Mouse (Mus musculus) embryonic facial prominence, embryonic 13.5 days (tissue): ENCODE data around the gene Tbx6. TPM values are rescaled to one million over a fixed set of nuclear protein-coding genes. Genes with fewer than 3 reads are reported as not detected.

ENCODE experiments used
- ATAC-seq: fragments of 200-750 bp; cut with Nextera tagmentation; 2 replicates; pipeline ENCODE4 v1.8.0; 2017; ENCODE audit warnings: low read depth; ENCODE audit not compliant: insufficient number of reproducible peaks, insufficient read depth, low FRiP score, low TSS enrichment
- H3K27ac ChIP-seq: fragments of 300-500 bp; sonication (generic); 2 replicates; pipeline ENCODE4 v1.5.1; 2015; ENCODE audit warnings: moderate library complexity, mild to moderate bottlenecking, inconsistent platforms
- H3K27me3 ChIP-seq: fragments of 300-500 bp; sonication (generic); 2 replicates; pipeline ENCODE4 v1.6.1; 2015; ENCODE audit warnings: mild to moderate bottlenecking, inconsistent platforms
- H3K36me3 ChIP-seq: fragments of 300-500 bp; sonication (generic); 2 replicates; pipeline ENCODE4 v1.6.1; 2015; ENCODE audit warnings: mild to moderate bottlenecking, inconsistent platforms
- H3K4me1 ChIP-seq: fragments of 300-500 bp; sonication (generic); 2 replicates; pipeline ENCODE4 v1.6.1; 2015; ENCODE audit warnings: inconsistent platforms
- H3K4me2 ChIP-seq: fragments of 300-500 bp; sonication (generic); 2 replicates; pipeline ENCODE4 v1.6.1; 2015; ENCODE audit warnings: moderate library complexity, mild to moderate bottlenecking, inconsistent platforms
- H3K4me3 ChIP-seq: fragments of 300-500 bp; sonication (generic); 2 replicates; pipeline ENCODE4 v1.5.1; 2015; ENCODE audit warnings: mild to moderate bottlenecking, inconsistent platforms
- H3K9ac ChIP-seq: fragments of 300-500 bp; sonication (generic); 2 replicates; pipeline ENCODE4 v1.6.1; 2015; ENCODE audit warnings: mild to moderate bottlenecking, inconsistent platforms
- H3K9me3 ChIP-seq: fragments of 300-500 bp; sonication (generic); 2 replicates; pipeline ENCODE4 v1.6.1; 2016; ENCODE audit warnings: inconsistent platforms
- WGBS: fragments of 180-500 bp; shearing (Covaris S2); methylation state at CpG from one replicate; pipeline ENCODE4 v1.1.7; 2015; ENCODE audit warnings: mixed read lengths; 5-methylcytosine and 5-hydroxymethylcytosine counted together
- polyA plus RNA-seq: library from polyadenylated mRNA; unstranded; fragments of >200 nt; fragmentation: Nextera tagmentation; extraction: Ambion mirVana; gene quantifications from 2 replicates; pipeline ENCODE4 v1.2.1, GENCODE M21; 2015

Tbx6 gene
- 0.27 and 0.59 TPM in 2 replicates for polyA plus RNA-seq

DNA sequence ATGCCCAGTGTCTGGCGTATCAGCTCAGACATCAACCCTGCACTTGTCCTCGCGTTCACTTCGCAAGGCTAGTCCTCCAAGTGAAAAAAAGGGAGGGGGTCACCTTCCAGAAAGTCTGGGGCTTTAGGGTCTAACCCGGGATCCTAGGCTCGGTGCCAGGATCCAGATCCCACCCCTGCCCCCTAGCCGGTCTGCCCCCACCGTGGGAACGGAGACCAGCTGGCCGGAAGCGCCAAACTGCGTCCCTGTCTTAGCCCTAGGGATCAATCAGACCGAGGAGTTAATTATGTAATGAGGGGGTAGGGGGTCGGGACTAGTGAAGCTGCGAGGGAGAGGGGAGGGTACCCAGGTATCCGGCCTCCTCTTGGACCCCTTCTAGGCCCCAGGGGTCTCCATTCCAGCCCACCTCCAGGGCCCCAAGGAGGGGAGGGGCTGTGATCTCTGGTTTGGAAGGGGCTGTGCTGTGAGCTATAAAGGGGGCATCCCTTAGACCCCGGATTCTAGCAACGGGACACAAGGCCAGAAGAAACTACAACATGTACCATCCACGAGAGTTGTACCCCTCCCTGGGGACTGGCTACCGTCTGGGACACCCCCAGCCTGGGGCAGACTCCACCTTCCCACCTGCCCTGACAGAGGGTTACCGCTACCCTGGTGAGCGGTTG is at the start of gene Tbx6:
Gene Tbx6, plus strand, starts transcription at position 513 of the 665 bp plus-strand sequence.
- H3K9ac ChIP-seq, result peak within 1 kb of the TSS; percentile 73
- H3K4me2 ChIP-seq, result peak within 1 kb of the TSS; percentile 87
- 7% methylated on average over 22 of the region's 22 CpGs for WGBS
- H3K4me3 ChIP-seq, result peak within 1 kb of the TSS; percentile 47
- peaks cover 26% of the 10 kb centered on the region for H3K36me3 ChIP-seq
- no peaks in the 10 kb centered on the region for H3K27me3 ChIP-seq
- H3K4me1 ChIP-seq, result peaks cover 39% of the 10 kb centered on the region
- H3K27ac ChIP-seq, result peak within 1 kb of the TSS; percentile 81
- no peaks in the 10 kb centered on the region for H3K9me3 ChIP-seq
- ATAC-seq, result no peak

- H3K27me3 ChIP-seq, result no peaks in the 10 kb centered on the region
Observed at GRCm38 (mm10) chr7:126736122-126736521, 45.2 kb upstream of the Tbx6 start.

DNA sequence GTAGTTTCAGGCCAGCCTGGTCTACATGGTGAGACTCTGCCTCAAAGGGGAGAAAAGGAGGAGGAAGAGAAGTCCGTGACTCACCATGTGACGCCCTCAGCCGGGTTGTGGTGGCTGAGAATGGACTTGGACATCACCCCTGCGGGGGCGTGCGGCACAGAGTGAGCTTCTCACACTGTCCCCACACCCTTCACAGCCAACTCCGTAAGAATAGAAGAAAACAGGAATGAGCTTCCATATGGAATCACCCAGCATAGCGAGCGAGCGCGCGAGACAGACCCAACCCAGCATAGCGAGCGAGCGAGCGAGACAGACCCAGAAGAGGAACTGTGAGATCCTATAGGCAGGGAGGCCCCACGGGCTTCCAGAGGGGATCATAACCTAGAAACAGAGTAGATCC is 41.7 kb upstream of the Tbx6 start:
- Histone ChIP-seq H3K9me3 (no peaks in the 10 kb centered on the region), H3K27ac (no peak overlapping the region), H3K4me3 (no peak overlapping the region), H3K9ac (no peak overlapping the region), H3K27me3 (no peaks in the 10 kb centered on the region), H3K36me3 (no peaks in the 10 kb centered on the region), H3K4me1 (no peaks in the 10 kb centered on the region), H3K4me2 (no peak overlapping the region)
- 87% methylated on average over 17 of the region's 17 CpGs for WGBS
- no peak for ATAC-seq

More at GRCm38 (mm10) chr7:126736122-126736521, 45.2 kb upstream of the Tbx6 start:
- no peaks in the 10 kb centered on the region for H3K36me3 ChIP-seq
- H3K4me3 ChIP-seq, result no peak overlapping the region
- H3K4me2 ChIP-seq, result no peak overlapping the region
- 75% methylated on average over 8 of the region's 8 CpGs for WGBS
- H3K9me3 ChIP-seq, result no peaks in the 10 kb centered on the region
- no peaks in the 10 kb centered on the region for H3K4me1 ChIP-seq
- no peak overlapping the region for H3K9ac ChIP-seq
- no peak for ATAC-seq
- no peak overlapping the region for H3K27ac ChIP-seq

DNA sequence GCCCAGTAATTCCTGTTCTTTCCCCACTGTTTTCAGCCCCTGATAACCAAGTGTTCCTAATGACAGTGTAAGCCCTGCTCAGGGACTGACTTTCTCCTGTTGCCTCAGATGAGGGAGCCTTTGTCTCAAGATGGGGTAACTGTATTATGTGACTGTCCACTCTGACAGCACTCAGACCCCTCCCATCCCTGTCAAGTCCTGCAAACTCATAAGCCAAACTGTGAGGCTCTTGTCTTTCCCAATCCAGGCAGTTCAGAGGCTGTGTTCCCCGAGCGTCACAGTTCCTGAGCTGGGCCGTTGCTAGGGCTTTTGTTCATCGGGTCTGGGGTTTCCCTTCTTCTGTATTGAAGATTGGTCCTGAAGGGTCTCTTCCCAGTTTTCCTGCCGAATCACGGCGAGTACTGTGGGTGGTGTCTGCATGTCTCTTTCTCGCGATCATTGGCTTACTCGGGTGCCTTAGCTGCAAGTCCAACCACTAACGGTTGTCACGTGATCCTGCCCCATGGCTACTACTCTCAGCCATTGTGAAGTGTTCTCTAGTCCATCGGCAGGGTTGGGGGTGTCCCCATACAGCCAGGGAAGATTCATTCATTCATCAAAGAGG is 41.0 kb upstream of the Tbx6 start:
- Histone ChIP-seq H3K27ac (no peak overlapping the region), H3K36me3 (no peaks in the 10 kb centered on the region)
- ATAC-seq, result no peak

DNA sequence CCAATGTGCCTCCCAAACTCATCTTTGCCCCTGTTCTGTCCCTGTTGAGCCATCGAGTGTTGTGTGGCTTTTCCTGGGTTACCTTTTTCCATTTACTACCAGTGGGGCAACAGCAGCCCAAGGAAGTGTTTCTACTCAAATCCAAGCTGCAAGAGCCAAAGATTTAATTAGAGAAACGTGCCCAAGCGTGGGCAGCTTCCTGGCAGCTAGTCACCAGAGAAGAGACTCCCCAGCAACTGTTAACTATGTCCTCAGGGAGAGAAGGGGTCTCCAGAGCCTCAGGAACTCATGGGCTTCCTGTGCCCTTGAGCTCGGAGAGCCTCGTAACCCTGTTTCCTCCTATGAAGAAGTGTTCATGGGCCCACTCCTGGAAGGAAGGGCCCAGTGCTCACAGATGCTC is 40.3 kb upstream of the Tbx6 start:
- ATAC-seq, result no peak
- no peak overlapping the region for H3K4me3 ChIP-seq
- H3K9ac ChIP-seq, result no peak overlapping the region
- WGBS, result 65% methylated on average over 5 of the region's 5 CpGs
- H3K9me3 ChIP-seq, result no peaks in the 10 kb centered on the region
- H3K27ac ChIP-seq, result no peak overlapping the region
- H3K4me1 ChIP-seq, result peaks cover 1% of the 10 kb centered on the region; the same call in 1 of the 2 replicates
- H3K4me2 ChIP-seq, result no peak overlapping the region
- no peaks in the 10 kb centered on the region for H3K27me3 ChIP-seq
- H3K36me3 ChIP-seq, result no peaks in the 10 kb centered on the region

More for the DNA sequence above, 41.0 kb upstream of the Tbx6 start:
- Histone ChIP-seq H3K9me3 (no peaks in the 10 kb centered on the region), H3K4me2 (no peak overlapping the region), H3K4me1 (no peaks in the 10 kb centered on the region), H3K9ac (no peak overlapping the region), H3K27me3 (no peaks in the 10 kb centered on the region), H3K4me3 (no peak overlapping the region)
- 81% methylated on average over 13 of the region's 13 CpGs for WGBS

GRCm38 (mm10) chr7:126741452-126741851 is 39.8 kb upstream of the Tbx6 start:
- no peak overlapping the region for H3K9ac ChIP-seq
- WGBS, result 81% methylated on average over 5 of the region's 5 CpGs
- no peaks in the 10 kb centered on the region for H3K9me3 ChIP-seq
- H3K4me2 ChIP-seq, result no peak overlapping the region
- ATAC-seq, result no peak
- peaks cover 4% of the 10 kb centered on the region; the same call in 1 of the 2 replicates for H3K4me1 ChIP-seq
- no peaks in the 10 kb centered on the region for H3K27me3 ChIP-seq
- no peaks in the 10 kb centered on the region for H3K36me3 ChIP-seq
- no peak overlapping the region for H3K4me3 ChIP-seq
- no peak overlapping the region for H3K27ac ChIP-seq

GRCm38 (mm10) chr7:126741964-126742482 is 39.3 kb upstream of the Tbx6 start:
- no peaks in the 10 kb centered on the region for H3K36me3 ChIP-seq
- H3K9ac ChIP-seq, result no peak overlapping the region
- 87% methylated on average over 13 of the region's 13 CpGs for WGBS
- ATAC-seq, result no peak
- no peaks in the 10 kb centered on the region for H3K9me3 ChIP-seq
- H3K27me3 ChIP-seq, result no peaks in the 10 kb centered on the region
- no peak overlapping the region for H3K27ac ChIP-seq
- H3K4me3 ChIP-seq, result no peak overlapping the region
- no peak overlapping the region for H3K4me2 ChIP-seq
- H3K4me1 ChIP-seq, result peaks cover 4% of the 10 kb centered on the region; the same call in 1 of the 2 replicates

DNA sequence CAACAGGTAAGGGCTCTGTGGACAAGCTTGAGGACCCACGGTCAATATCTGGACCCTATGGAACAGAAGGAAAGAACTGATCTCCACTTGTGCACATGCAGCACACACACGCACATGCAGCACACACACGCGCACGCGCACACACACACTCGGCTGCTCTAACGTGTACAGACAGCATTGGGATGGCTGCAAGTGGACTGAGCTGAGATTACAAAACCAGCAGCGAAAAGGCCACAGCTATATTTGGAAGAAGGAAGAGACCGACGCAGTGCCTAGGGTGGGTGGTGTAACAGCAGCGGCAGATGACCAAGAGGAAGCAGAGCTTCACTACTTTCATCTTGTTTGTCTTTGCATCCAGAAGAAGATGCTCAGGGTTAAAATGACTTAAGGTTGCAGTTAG is 35.2 kb upstream of the Tbx6 start:
- no peak overlapping the region for H3K9ac ChIP-seq
- 88% methylated on average over 12 of the region's 12 CpGs for WGBS
- H3K27ac ChIP-seq, result no peak overlapping the region
- no peak overlapping the region for H3K4me3 ChIP-seq
- H3K4me2 ChIP-seq, result no peak overlapping the region
- H3K4me1 ChIP-seq, result peaks cover 9% of the 10 kb centered on the region; the same call in 1 of the 2 replicates
- no peak for ATAC-seq
- no peaks in the 10 kb centered on the region for H3K9me3 ChIP-seq
- no peaks in the 10 kb centered on the region for H3K36me3 ChIP-seq
- H3K27me3 ChIP-seq, result no peaks in the 10 kb centered on the region

GRCm38 (mm10) chr7:126746798-126747197 is 34.5 kb upstream of the Tbx6 start:
- no peak for ATAC-seq
- no peak overlapping the region for H3K27ac ChIP-seq
- peaks cover 9% of the 10 kb centered on the region; the same call in 1 of the 2 replicates for H3K4me1 ChIP-seq
- WGBS, result 27% methylated on average over 6 of the region's 6 CpGs
- no peaks in the 10 kb centered on the region for H3K36me3 ChIP-seq
- 0 out of 2 replicates have a peak overlapping the region, but pooled peaks have one; percentile 1 for H3K9ac ChIP-seq
- no peaks in the 10 kb centered on the region for H3K9me3 ChIP-seq
- no peak overlapping the region for H3K4me3 ChIP-seq
- H3K4me2 ChIP-seq, result no peak overlapping the region
- H3K27me3 ChIP-seq, result no peaks in the 10 kb centered on the region

DNA sequence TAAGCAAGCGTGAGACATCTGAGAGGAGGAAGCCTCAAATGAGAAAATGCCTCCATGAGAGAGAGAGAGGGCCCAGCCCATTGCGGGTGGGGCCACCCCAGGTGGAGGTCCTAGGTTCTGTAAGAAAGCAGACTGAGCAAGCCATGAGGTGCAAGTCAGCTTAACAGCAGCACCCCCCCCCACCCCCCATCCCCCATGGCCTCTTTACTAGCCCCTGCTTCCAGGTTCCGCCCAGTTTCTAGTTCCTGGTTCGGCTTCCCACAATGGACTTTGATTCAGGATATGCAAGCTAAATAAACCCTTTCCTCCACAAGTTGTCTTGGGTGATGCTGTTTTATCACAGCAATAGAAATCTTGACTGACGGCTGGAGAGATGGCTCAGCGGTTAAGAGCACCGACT is 32.5 kb upstream of the Tbx6 start:
- H3K4me1 ChIP-seq, result peaks cover 9% of the 10 kb centered on the region; the same call in 1 of the 2 replicates
- no peak overlapping the region for H3K4me3 ChIP-seq
- H3K9ac ChIP-seq, result 0 out of 2 replicates have a peak overlapping the region, but pooled peaks have one; percentile 11
- H3K9me3 ChIP-seq, result no peaks in the 10 kb centered on the region
- WGBS, result 71% methylated on average over 7 of the region's 7 CpGs
- no peak overlapping the region for H3K4me2 ChIP-seq
- H3K36me3 ChIP-seq, result no peaks in the 10 kb centered on the region
- 0 out of 2 replicates have a peak overlapping the region, but pooled peaks have one; percentile 33 for H3K27ac ChIP-seq
- H3K27me3 ChIP-seq, result no peaks in the 10 kb centered on the region
- no peak for ATAC-seq

DNA sequence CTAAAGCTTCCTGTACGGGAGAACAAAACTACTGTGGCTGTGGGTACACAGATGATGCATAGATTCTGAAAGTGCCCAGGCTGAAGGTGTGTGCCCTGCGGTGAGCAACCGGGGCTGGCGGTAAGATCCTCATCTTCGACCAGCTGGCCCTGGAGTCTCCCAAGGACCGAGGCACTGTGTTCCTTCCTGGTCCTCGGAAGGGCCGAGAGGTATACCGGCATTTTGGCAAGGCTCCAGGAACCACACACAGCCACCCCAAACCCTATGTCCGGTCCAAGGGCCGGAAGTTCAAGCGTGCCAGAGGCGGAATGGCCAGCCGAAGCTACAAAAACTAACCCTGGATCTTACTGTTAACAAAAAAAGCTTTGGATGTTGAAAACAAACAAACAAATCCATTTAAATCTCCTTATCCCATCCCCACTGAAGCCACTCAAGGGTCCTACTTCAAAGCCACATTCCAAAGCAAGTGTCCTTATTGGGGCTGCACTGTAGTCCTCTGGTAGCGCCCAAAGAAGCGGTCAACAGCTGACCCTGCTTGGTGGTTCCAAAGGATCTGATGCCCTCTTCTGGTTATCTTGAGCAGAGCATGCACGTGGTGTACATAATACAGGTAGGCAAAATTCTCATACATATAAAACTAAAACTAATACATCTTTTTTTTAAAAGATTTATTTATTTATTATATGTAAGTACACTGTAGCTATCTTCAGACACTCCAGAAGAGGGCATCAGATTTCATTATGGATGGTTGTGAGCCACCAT is 31.5 kb upstream of the Tbx6 start:
- ATAC-seq, result no peak
- 97% methylated on average over 17 of the region's 17 CpGs for WGBS

More for the DNA sequence above, 31.5 kb upstream of the Tbx6 start:
- Histone ChIP-seq H3K4me2 (no peak overlapping the region), H3K27me3 (no peaks in the 10 kb centered on the region), H3K4me3 (no peak overlapping the region), H3K9me3 (no peaks in the 10 kb centered on the region), H3K36me3 (no peaks in the 10 kb centered on the region), H3K27ac (no peak overlapping the region), H3K4me1 (peaks cover 9% of the 10 kb centered on the region; the same call in 1 of the 2 replicates), H3K9ac (no peak overlapping the region)
